ENCODE assay signal across 19 mouse cellular contexts in genomic region chr13:31303194-31303593, GRCm38 (mm10).
"Had no signal": no experiment of that assay in that cellular context is flagged by ENCODE, and none has a peak within 500 bp of the region (broad histone marks: within the 10 kb centered on the region; RNA-seq: fewer than 3 reads in every experiment).

No protein-coding gene starts in this region.

- H3K4me3 ChIP-seq: liver, embryonic 12.5 days; lung, embryonic 15.5 days; midbrain, embryonic 12.5 days; midbrain, embryonic 15.5 days; myocyte; neural tube, embryonic 13.5 days; neural tube, embryonic 15.5 days had no signal

- H3K4me2 ChIP-seq: liver, embryonic 12.5 days; lung, embryonic 15.5 days; midbrain, embryonic 12.5 days; midbrain, embryonic 15.5 days; neural tube, embryonic 13.5 days; neural tube, embryonic 15.5 days had no signal

- H3K36me3 ChIP-seq: liver, embryonic 12.5 days; lung, embryonic 15.5 days; midbrain, embryonic 12.5 days; midbrain, embryonic 15.5 days; neural tube, embryonic 13.5 days; neural tube, embryonic 15.5 days had no signal

- ATAC-seq: liver, embryonic 12.5 days; midbrain, embryonic 15.5 days had no signal

- H3K27ac ChIP-seq: liver, embryonic 12.5 days; liver, embryonic 14.5 days; lung, embryonic 15.5 days; midbrain, embryonic 12.5 days; midbrain, embryonic 15.5 days; neural tube, embryonic 13.5 days; neural tube, embryonic 15.5 days had no signal

- H3K9ac ChIP-seq: liver, embryonic 12.5 days; liver, embryonic 14.5 days; lung, embryonic 15.5 days; midbrain, embryonic 12.5 days; midbrain, embryonic 15.5 days; neural tube, embryonic 13.5 days; neural tube, embryonic 15.5 days had no signal

- DNase-seq: lung, adult 18-20 months; lung, postnatal 10 days; lung, postnatal 4 days; retina, postnatal 1 day; right cerebral cortex, adult 18-20 months; right cerebral cortex, postnatal 25 days; right cerebral cortex, postnatal 4 days; spleen, adult 18-20 months; thymus, adult 18-20 months; thymus, postnatal 14 days; thymus, postnatal 36 days had no signal

- H3K9me3 ChIP-seq: liver, embryonic 12.5 days; lung, embryonic 15.5 days; midbrain, embryonic 12.5 days; midbrain, embryonic 15.5 days; neural tube, embryonic 13.5 days; neural tube, embryonic 15.5 days had no signal

- H3K4me1 ChIP-seq: liver, embryonic 12.5 days; lung, embryonic 15.5 days; midbrain, embryonic 12.5 days; midbrain, embryonic 15.5 days; neural tube, embryonic 13.5 days; neural tube, embryonic 15.5 days had no signal

- H3K27me3 ChIP-seq: liver, embryonic 12.5 days; lung, embryonic 15.5 days; midbrain, embryonic 12.5 days; midbrain, embryonic 15.5 days; neural tube, embryonic 13.5 days; neural tube, embryonic 15.5 days had no signal
